Mouse (Mus musculus) thymus, adult 18-20 months (tissue): ENCODE data around the gene Zfp65.
"Not testable (repeated sequence)": the region's sequence is repeated elsewhere in the genome, so short reads cannot be mapped to it uniquely, and the experiment has no call there.

Experiments
- DNase-seq, 2 experiments: peaks; one replicate each; pipeline ENCODE4 v3.0.0; 2022; ENCODE audit warnings: mixed read lengths in 2 of 2

Gene Zfp65

DNA sequence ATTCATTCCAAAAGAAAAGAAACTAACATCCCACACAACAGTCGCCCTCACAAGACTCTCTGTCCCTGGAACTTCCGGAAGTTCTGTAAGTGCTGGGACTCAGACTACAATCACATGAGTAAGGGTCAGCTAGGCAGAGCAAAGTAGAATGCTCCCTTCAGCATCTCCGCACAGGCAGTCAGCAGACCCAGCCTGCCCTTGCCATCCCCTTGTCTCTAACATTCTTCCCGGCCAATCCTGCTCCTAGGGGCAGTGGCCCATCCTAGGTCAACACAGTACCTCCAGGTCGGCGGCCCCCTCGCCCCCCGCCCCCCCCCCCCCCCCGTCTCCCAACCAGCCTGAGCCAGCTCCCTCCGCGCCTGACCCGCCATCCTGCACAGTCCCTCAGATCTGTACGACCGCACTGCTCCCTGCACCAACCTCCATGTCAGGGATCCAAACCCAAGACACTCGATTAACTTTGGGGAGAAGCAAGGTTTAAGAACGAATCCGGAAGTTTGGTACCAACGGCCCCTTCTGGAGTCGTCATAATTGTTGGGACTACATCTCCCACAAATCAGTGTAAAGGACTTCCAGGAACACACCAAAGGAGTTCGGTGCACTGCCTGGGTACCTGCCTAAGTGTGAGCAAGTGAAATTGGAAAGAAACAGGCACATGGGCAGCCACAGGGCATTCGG lies at the start of gene Zfp65:
Gene Zfp65, minus strand, starts transcription at position 533 of the 678 bp plus-strand sequence.
- peak; percentile 10 to 14 for DNase-seq

DNA sequence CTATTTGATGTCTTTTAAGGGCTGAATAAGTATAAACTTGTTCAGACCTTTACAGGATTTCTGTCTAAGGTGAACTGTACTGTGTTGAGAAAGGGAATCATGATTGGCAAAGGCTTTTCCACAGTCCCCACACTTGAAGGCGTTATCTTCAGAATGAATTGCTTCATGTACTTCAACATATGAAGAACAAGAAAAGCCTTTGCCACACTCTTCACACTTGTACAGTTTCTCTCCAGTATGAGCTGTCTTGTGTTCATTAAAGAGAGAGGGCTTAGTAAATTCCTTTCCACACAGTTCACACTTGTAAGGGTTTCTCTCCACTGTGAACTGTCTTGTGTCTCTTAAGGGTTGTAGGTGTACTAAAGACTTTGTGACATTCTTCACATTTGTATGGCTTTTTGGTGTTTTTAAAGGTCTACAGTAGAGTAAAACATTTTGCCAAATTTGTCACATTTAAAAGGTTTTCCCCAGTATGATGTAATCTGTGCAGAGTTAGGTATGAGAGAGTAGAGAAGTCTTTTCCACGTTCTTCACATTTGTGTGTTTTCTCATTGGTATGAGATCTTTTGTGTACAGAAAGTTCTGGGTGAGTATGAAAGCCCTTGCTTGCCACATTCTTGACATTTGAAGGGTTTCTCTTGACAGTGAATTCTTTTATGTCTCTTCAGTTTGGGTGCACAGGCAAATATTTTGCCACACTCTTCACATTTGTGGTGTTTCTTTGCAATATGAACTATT lies 34.2 kb upstream of the Zfp65 start:
- DNase-seq, result no peak

DNA sequence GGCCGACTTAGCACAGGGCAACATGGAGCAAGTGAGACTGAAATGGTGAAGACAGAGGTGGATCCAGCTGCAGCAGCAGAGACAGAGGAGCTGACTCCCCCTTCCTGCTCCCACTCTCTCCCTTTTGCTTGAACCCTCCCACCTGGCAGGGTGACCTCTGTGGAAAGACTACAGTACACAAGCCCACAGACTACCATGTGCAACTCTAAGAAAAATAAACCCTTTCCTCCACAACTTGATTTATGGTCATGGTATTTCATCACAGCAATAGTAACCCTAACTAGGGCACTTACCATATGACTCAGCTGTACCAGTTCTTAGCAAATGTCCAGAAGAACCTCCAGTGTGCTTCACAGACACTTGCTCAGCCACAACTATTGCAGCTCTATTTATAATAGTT lies 31.0 kb upstream of the Zfp65 start:
- no peak for DNase-seq

DNA sequence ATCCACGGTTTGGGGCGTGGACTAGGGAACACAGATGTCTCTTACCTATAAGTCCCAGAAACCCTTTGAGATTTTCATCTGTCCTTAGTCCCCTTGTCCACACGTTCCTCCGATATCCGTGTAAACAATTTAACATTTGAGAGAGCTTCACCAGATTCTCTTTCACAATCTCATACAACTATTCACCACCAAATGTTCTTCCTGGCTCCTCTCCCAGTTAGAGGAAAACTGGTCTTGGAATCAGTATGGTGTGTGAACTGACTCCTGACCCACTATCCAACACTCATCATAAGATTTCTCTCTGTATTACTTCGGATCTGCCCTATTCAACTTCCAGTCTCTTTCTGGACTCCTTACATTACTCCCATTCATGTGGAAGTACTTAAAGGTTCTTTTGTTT lies 26.8 kb upstream of the Zfp65 start:
- DNase-seq, result no peak

DNA sequence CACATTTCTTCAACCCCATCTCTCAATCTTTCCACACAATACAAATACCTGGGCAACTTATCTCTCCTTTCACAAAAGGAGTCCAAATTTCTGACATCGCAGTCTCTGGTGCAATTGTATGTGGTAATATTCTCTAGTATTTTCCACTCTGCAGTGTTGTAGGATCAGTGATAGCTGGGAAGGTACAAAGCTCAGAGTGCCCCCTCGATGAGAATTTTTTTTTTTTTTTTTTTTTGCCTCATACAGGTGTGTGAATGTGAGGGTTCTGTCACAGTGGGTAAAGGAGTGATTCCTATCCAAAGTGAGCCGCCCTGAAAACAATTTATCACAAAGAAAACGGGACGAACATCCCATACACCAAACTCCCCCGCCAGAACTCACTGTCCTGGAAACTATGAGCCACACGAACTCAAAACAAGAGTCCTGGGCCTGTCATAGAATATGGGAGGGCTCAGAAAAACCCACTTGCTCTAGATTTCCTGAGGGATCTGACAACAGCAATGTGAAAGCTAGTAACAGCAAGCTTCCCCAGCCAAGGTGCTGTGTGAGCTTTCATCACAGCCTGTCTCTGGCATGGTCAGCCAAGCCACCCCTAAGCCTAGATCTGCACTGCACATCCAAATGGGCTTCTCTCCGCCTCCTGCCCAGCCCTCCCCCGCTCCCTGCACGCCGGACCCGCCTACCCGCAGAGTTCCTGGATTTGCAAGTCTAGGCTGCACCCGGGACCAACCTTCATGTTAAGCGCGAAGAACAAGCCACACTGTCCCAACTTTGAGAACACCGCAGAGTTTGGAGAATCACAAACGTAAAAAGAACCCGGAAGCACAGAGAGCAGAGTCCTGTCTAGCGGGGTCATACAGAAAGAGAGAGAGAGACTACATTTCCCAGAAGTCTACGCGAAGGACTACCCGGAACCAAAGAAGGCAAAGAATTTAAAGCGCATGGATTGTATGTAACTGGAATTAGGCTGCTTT lies 25.6 kb upstream of the Zfp65 start, which contains the start of gene Zfp85:
Gene Zfp85, minus strand, starts transcription at position 896 of the 974 bp plus-strand sequence.
- peak; percentile 25 to 39 for DNase-seq

DNA sequence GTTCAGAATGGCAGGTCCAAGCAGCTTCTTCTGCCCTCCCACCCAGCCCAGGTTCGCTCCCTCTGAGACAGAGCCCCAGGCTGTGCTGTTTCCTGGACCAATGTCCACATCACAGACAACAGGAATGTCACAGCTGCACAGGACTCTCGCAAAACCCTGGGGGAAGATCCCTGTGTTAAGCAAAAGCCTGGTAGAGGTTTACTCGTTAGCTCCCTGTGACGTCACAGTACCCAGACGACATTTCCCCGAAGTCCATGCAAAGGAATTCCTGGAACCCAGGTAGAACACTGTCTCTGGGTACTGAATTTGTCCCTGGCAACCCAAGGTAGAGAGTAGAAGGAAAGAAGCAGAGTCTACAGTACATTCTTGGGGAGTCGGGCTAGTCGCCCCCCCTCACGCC lies 14.9 kb upstream of the Zfp65 start:
- DNase-seq, result no peak

DNA sequence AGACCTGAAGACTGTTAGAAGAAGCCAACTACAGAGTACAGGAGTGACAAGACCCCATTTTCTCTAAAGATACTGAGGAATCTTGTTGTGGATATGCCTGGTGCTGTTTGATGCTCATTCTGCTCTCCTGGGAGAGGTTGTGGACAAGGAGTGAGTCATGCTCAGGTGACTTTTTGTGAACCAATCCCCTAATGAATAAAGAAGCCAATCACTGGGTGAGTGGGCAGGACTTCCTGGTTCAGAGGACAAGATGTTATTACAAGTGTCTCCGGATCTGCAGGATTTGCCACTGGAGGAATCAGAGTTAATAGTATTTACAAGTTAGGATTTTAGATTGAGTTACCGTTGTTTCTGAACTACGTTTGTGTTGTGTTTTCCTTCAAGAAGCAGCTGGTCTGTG lies 14.0 kb upstream of the Zfp65 start:
- DNase-seq, result no peak

DNA sequence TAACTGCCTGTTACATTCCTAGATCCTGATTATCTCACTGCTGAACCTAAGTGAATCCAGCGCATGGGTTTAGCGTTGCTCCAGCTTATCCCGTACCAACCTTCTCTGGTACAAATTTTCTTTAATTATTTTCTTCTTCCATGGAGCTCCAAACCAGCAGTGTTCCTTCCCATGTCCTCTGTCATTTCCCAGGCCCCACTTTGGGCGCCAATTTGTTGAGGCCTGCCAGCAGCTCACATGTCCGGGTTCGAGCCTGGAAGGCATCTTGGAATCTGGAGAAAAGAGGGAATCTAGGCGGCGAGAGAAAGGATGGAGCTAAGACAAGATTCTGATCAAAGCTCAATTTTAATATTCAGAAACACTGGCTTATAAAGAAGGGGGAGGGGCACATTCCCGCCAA lies 5.4 kb upstream of the Zfp65 start:
- DNase-seq, result not testable (repeated sequence)

DNA sequence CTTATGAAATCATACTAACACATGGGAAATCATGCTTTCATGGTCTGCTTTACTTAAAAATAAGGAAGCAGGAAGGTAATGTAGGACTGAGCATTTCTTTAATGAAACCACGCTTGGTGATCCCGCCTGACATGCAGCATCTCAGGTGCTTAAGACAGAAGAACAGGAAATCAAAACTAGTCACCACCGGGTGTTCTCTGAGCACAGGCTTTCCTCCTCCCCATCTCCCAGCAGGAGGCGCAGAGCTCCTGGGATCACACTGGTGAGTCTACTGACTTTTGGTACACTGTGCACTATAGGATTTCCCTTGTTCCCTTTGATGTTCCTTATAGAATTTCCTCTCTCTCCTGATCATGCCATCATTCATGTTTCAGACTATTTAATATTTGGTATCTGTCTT lies 468 bp upstream of the Zfp65 start:
- DNase-seq, result peak in 1 of 2 experiments; percentile 18

DNA sequence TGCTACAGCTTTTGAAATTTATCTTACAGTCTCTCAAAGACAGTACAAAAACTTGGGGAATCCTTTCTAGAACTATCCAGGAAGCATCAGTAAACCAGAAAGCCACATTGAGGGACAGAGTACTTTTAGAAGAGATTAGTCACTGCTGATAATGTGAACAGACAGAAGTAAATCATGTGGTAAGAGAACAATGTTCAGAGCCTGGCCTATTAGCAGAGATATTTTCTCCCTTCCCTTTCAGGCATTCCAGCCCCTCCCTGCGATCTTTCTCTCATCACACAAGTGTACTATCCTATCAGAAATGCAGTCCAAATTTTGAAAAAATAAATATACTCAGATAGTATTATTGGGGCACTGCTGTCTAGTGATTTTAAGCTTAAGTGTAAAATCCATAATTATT lies 867 bp downstream of the Zfp65 start:
- no peak for DNase-seq

DNA sequence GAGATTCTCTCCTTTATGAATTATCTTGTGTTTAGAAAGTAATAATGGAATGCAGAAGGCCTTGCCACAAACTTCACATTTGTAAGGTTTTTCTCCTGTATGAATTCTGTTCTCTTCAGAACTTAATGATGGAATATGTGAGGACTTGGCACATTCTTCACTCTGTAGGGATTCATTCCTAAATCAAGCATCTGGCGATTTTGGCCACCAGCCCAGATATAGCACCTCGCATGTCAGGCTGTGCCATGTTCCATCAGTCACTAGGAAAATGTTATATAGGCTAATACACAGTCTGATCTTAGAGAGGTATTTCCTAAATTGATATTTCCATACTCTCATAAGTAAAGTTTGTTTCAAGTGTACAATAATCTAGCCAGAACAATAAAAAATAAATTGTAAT lies 3.6 kb downstream of the Zfp65 start:
- not testable (repeated sequence) for DNase-seq

DNA sequence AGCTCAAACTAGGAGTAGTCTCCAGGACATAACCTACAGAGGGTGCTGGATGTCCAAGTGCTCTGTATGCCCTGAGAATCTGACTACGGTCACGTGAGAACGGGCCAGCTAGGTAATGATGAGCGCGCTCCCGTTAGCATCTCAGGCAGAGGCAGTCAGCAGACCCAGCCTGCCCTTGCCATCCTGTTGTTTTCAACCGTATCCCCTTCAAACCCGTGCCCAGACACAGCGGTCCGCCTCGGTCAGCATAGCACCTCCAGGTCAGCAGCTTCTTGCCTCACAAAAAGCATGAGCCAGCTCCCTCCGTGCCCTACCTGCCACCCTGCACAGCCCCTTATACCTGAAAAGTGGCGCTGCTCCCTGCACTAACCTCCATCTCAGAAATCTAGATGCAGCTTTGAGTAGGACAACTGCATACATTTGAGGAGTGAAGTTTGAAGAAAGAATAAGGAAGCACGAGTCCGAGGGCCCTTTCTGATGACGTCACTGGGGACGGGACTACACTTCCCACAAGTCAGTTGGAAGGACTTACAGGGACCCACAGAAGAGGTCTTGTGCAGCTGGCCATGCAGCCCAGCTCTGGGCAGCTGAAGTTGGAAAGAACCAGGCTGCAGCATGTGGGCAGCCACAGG lies 5.0 kb downstream of the Zfp65 start:
- peak; percentile 77 to 84 for DNase-seq

DNA sequence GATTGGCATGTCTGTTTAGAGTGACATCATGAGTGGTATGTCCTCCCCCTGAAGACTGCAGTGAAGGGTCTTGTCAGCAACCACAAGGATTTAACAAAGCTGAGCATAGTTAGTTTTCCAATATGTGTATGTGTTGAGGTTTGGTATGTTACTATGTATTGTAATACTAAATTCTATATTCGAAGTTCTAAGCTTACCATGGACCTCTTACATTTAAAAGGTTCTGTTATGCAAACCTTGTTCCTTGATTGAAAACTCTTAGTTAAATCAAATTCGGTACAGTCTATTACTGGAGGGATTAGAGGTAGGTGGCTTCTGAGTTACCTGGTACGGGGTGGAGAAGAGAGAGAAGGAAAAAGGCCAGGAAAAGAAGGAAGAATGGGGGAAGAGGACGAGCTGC lies 42.0 kb downstream of the Zfp65 start, which contains the start of gene Zfp738:
Gene Zfp738, minus strand, starts transcription at position 101 of the 400 bp plus-strand sequence.
- no peak for DNase-seq

DNA sequence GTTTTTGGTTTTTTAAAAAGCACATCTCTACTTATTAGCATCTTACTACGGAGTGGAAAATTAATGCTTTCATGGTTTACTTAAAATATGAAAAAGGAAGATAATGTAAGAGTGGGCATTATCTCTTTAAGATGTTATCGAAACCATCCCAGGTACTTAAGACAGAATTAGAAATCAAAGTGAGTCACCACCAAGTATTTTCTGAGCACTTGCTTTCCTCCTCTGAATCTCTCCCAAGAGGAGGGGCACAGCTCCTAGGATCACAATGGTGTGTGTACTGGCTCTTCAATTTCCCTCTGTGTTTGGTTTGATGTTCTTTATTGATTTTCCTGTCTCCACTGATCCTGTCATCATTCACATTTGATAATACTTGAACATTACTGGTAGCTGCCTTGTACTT lies 45.1 kb downstream of the Zfp65 start:
- not testable (repeated sequence) for DNase-seq

DNA sequence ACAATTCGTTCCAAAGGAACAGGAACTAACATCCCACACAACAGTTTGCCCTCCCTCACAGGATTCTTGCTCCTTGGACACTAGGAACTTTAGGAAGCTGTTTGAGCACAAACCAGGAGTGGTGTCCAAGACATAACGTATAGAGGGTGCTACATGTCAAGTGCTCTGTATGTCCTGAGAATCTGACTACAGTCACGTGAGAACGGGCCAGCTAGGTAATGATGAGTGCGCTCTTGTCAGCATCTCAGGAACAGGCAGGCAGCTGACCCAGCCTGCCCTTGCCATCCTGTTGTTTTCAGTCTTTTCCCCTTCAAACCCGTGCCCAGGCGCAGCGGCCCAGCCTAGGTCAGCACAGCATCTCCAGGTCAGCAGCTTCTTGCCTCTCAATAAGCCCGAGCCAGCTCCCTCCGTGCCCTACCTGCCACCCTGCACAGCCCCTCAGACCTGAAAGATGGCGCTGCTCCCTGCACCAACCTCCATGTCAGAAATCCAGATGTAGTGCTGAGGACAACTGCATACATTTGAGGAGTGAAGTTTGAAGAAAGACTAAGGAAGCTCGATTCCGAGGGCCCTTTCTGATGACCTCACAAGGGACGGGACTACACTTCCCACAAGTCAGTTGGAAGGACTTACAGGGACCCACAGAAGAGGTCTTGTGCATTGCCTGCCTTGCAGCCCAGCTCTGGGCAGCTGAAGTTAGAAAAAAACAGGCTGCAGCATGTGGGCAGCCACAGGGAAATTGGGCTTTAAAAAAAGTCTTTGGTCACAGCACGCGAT lies 45.8 kb downstream of the Zfp65 start:
- DNase-seq, result peak; percentile 55 to 71

DNA sequence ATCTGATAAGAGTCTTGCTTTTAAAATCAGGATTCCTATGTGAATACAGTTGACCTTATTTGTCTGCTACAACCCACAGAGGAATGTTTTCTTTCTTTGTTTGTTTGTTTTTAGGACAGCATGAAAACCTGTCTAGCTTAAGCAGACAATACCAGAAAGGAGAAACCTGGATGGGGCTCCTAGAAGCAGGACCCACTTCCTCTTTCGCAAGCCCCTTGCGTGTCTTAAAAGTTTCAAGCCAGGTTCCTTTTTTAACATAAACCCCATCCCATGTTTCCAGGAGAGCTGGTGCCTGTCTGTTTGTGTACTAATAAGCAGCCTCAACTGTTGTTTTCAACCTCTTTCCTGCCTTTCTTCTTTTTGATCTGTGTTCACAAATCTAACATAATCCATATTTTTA lies 54.1 kb downstream of the Zfp65 start:
- DNase-seq, result no peak
